Mouse (Mus musculus) heart, embryonic 15.5 days (tissue): ENCODE data around the gene Hipk2. TPM values are rescaled to one million over a fixed set of nuclear protein-coding genes. Genes with fewer than 3 reads are reported as not detected.
A peak's percentile ranks its signal among the peaks of the same experiment; 100 is the strongest.

Experiments
- ATAC-seq: fragments of 200-750 bp; cut with Nextera tagmentation; replicated peaks from 2 replicates; pipeline ENCODE4 v1.8.0; 2017; ENCODE audit warnings: low read depth, moderate TSS enrichment; ENCODE audit not compliant: insufficient number of reproducible peaks, insufficient read depth, low FRiP score
- H3K27ac ChIP-seq: fragments of 300-500 bp; sonication (generic); 2 replicates; pipeline ENCODE4 v1.5.1; 2015; ENCODE audit warnings: mild to moderate bottlenecking, inconsistent platforms
- H3K27me3 ChIP-seq: fragments of 300-500 bp; sonication (generic); 2 replicates; pipeline ENCODE4 v1.6.1; 2015; ENCODE audit warnings: inconsistent platforms
- H3K36me3 ChIP-seq: fragments of 300-500 bp; sonication (generic); 2 replicates; pipeline ENCODE4 v1.6.1; 2015; ENCODE audit warnings: mild to moderate bottlenecking, inconsistent platforms
- H3K4me1 ChIP-seq: fragments of 300-500 bp; sonication (generic); replicated peaks from 2 replicates; pipeline ENCODE4 v1.6.1; 2015; ENCODE audit warnings: inconsistent platforms
- H3K4me2 ChIP-seq: fragments of 300-500 bp; sonication (generic); 2 replicates; pipeline ENCODE4 v1.6.1; 2015; ENCODE audit warnings: inconsistent platforms, mild to moderate bottlenecking, moderate library complexity
- H3K4me3 ChIP-seq: fragments of 300-500 bp; sonication (generic); 2 replicates; pipeline ENCODE4 v1.5.1; 2015; ENCODE audit warnings: mild to moderate bottlenecking, inconsistent platforms
- H3K9ac ChIP-seq: fragments of 300-500 bp; sonication (generic); 2 replicates; pipeline ENCODE4 v1.6.1; 2015; ENCODE audit warnings: mild to moderate bottlenecking, inconsistent platforms
- H3K9me3 ChIP-seq: fragments of 300-500 bp; sonication (generic); replicated peaks from 2 replicates; pipeline ENCODE4 v1.6.1; 2016; ENCODE audit warnings: inconsistent platforms
- WGBS: fragments of 180-500 bp; shearing (Covaris S2); methylation state at CpG from one replicate; pipeline ENCODE4 v1.1.7; 2015; ENCODE audit warnings: mixed read lengths; 5-methylcytosine and 5-hydroxymethylcytosine counted together
- polyA plus RNA-seq: library from polyadenylated mRNA; unstranded; fragments of >200 nt; fragmentation: Nextera tagmentation; extraction: Ambion mirVana; gene quantifications from 2 replicates; pipeline ENCODE4 v1.2.1, GENCODE M21; 2015

Gene Hipk2
- polyA plus RNA-seq, 1 experiment from 2014 or later: 8.8 TPM

GRCm38 (mm10) chr6:38715881-38716280, 160.1 kb downstream of the Hipk2 start:
- Histone ChIP-seq H3K4me2 (no peak overlapping the region), H3K36me3 (peaks cover 65% of the 10 kb centered on the region), H3K9ac (no peak overlapping the region), H3K9me3 (no peaks in the 10 kb centered on the region), H3K27ac (no peak overlapping the region), H3K27me3 (no peaks in the 10 kb centered on the region), H3K4me3 (no peak overlapping the region), H3K4me1 (peaks cover 16% of the 10 kb centered on the region)
- WGBS: 82% methylated on average over 16 of the region's 16 CpGs
- ATAC-seq: no peak

- Histone ChIP-seq H3K27me3 (no peaks in the 10 kb centered on the region), H3K4me2 (no peak overlapping the region; the same call in 1 of the 2 replicates), H3K27ac (peak overlapping the region; percentile 33), H3K4me1 (peaks cover 16% of the 10 kb centered on the region), H3K4me3 (no peak overlapping the region), H3K9me3 (no peaks in the 10 kb centered on the region), H3K36me3 (peaks cover 57% of the 10 kb centered on the region), H3K9ac (no peak overlapping the region)
- no peak for ATAC-seq
- WGBS: 54% methylated on average over 19 of the region's 19 CpGs
These were observed 161.7 kb downstream of the Hipk2 start for GRCm38 (mm10) chr6:38713957-38714898.

- Histone ChIP-seq H3K4me2 (no peak overlapping the region), H3K27ac (no peak overlapping the region), H3K4me1 (peaks cover 16% of the 10 kb centered on the region), H3K27me3 (no peaks in the 10 kb centered on the region), H3K36me3 (peaks cover 29% of the 10 kb centered on the region), H3K4me3 (no peak overlapping the region), H3K9me3 (no peaks in the 10 kb centered on the region), H3K9ac (no peak overlapping the region)
- 89% methylated on average over 3 of the region's 3 CpGs for WGBS
- no peak for ATAC-seq
These were observed 165.5 kb downstream of the Hipk2 start for GRCm38 (mm10) chr6:38710449-38710848.

- Histone ChIP-seq H3K27me3 (no peaks in the 10 kb centered on the region), H3K27ac (peak overlapping the region; percentile 82), H3K9ac (no peak overlapping the region), H3K36me3 (peaks cover 15% of the 10 kb centered on the region), H3K4me3 (no peak overlapping the region), H3K4me1 (peaks cover 36% of the 10 kb centered on the region), H3K9me3 (no peaks in the 10 kb centered on the region), H3K4me2 (no peak overlapping the region)
- ATAC-seq: peak; percentile 65; the same call in 1 of the 2 replicates
- WGBS: 49% methylated on average over 7 of the region's 7 CpGs
These were observed 171.5 kb downstream of the Hipk2 start for GRCm38 (mm10) chr6:38704264-38704984.

- H3K36me3 ChIP-seq: peaks cover 14% of the 10 kb centered on the region
- H3K9me3 ChIP-seq: no peaks in the 10 kb centered on the region
- WGBS: 70% methylated on average over 6 of the region's 6 CpGs
- peak overlapping the region; percentile 82 for H3K27ac ChIP-seq
- H3K4me1 ChIP-seq: peaks cover 36% of the 10 kb centered on the region
- ATAC-seq: no peak
- no peak overlapping the region for H3K4me2 ChIP-seq
- H3K4me3 ChIP-seq: no peak overlapping the region
- H3K27me3 ChIP-seq: no peaks in the 10 kb centered on the region
- no peak overlapping the region for H3K9ac ChIP-seq
These were observed 172.4 kb downstream of the Hipk2 start for GRCm38 (mm10) chr6:38703526-38703925.

- ATAC-seq: no peak
- Histone ChIP-seq H3K36me3 (peaks cover 18% of the 10 kb centered on the region), H3K9me3 (no peaks in the 10 kb centered on the region), H3K9ac (no peak overlapping the region), H3K4me3 (no peak overlapping the region), H3K4me1 (peaks cover 36% of the 10 kb centered on the region), H3K27me3 (no peaks in the 10 kb centered on the region), H3K4me2 (no peak overlapping the region), H3K27ac (peak overlapping the region; percentile 82)
- WGBS: 10% methylated on average over 6 of the region's 6 CpGs
These were observed 173.1 kb downstream of the Hipk2 start for GRCm38 (mm10) chr6:38702810-38703399.

GRCm38 (mm10) chr6:38701421-38701820, 174.5 kb downstream of the Hipk2 start:
- 31% methylated on average over 2 of the region's 2 CpGs for WGBS
- Histone ChIP-seq H3K9ac (no peak overlapping the region), H3K27me3 (no peaks in the 10 kb centered on the region), H3K4me2 (no peak overlapping the region), H3K9me3 (no peaks in the 10 kb centered on the region), H3K27ac (no peak overlapping the region), H3K36me3 (peaks cover 25% of the 10 kb centered on the region), H3K4me1 (peaks cover 36% of the 10 kb centered on the region), H3K4me3 (no peak overlapping the region)
- no peak for ATAC-seq

GRCm38 (mm10) chr6:38698233-38698889, 177.6 kb downstream of the Hipk2 start:
- ATAC-seq: no peak
- peaks cover 33% of the 10 kb centered on the region for H3K36me3 ChIP-seq
- WGBS: 87% methylated on average over 18 of the region's 18 CpGs
- H3K4me3 ChIP-seq: no peak overlapping the region
- H3K27me3 ChIP-seq: no peaks in the 10 kb centered on the region
- H3K9me3 ChIP-seq: no peaks in the 10 kb centered on the region
- H3K9ac ChIP-seq: no peak overlapping the region
- no peak overlapping the region for H3K27ac ChIP-seq
- H3K4me1 ChIP-seq: peaks cover 20% of the 10 kb centered on the region
- no peak overlapping the region for H3K4me2 ChIP-seq

- no peak overlapping the region for H3K27ac ChIP-seq
- no peak overlapping the region for H3K4me3 ChIP-seq
- no peak for ATAC-seq
- H3K9me3 ChIP-seq: no peaks in the 10 kb centered on the region
- peaks cover 4% of the 10 kb centered on the region; the same call in 1 of the 2 replicates for H3K4me1 ChIP-seq
- WGBS: 90% methylated on average over 9 of the region's 9 CpGs
- peaks cover 27% of the 10 kb centered on the region for H3K36me3 ChIP-seq
- no peak overlapping the region for H3K4me2 ChIP-seq
- H3K27me3 ChIP-seq: no peaks in the 10 kb centered on the region
- H3K9ac ChIP-seq: no peak overlapping the region
These were observed 179.4 kb downstream of the Hipk2 start for GRCm38 (mm10) chr6:38696570-38696969.

- H3K27ac ChIP-seq: no peak overlapping the region
- no peak overlapping the region for H3K4me3 ChIP-seq
- H3K27me3 ChIP-seq: no peaks in the 10 kb centered on the region
- H3K4me2 ChIP-seq: no peak overlapping the region
- H3K9ac ChIP-seq: no peak overlapping the region
- peaks cover 24% of the 10 kb centered on the region for H3K36me3 ChIP-seq
- H3K4me1 ChIP-seq: no peaks in the 10 kb centered on the region; the same call in 1 of the 2 replicates
- H3K9me3 ChIP-seq: no peaks in the 10 kb centered on the region
- 0 out of 2 replicates have a peak, but pooled peaks have one; percentile 32 for ATAC-seq
- WGBS: 32% methylated on average over 9 of the region's 9 CpGs
These were observed 180.4 kb downstream of the Hipk2 start for GRCm38 (mm10) chr6:38695380-38696054.
